In the genomic region with DNA sequence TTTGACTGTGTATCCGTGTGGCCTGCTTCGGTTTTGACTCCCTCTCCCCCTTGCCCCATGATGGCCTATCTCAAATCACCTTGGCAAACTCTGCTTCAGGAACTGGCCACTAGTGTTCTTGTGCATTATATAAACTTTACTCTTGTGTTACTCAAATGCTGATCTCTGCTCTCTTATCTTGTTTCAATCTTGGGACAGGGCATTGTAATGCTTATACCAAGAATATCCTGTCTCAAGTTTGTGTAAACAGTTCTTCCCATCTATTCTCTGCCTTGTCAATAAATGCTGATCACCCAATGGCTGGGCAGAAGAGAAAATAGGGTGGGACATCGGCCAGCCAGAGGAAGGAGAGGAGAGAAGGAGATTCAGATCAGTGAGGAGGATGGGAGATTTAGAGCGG, we compare ENCODE assay signal across 16 mouse cellular contexts. TPM values are rescaled to one million over a fixed set of nuclear protein-coding genes. Genes with fewer than 3 reads are reported as not detected.
"Had no signal": no experiment of that assay in that cellular context is flagged by ENCODE, and none has a peak within 500 bp of the region (broad histone marks: within the 10 kb centered on the region; RNA-seq: fewer than 3 reads in every experiment).

No protein-coding gene starts in this region.

- H3K27ac ChIP-seq: hindbrain, postnatal 0 days; kidney, embryonic 15.5 days; limb, embryonic 12.5 days; liver, embryonic 13.5 days; macrophage had no signal

- H3K4me2 ChIP-seq: kidney, embryonic 15.5 days; limb, embryonic 12.5 days; liver, embryonic 13.5 days; midbrain, embryonic 11.5 days had no signal

- DNase-seq: kidney, adult 18-20 months; kidney, postnatal 14 days; liver; liver, embryonic 13.5 days; liver, postnatal 0 days; right cerebral cortex, adult 18-20 months; spleen, adult 18-20 months; thymus, adult 18-20 months; thymus, postnatal 25 days had no signal

- H3K27me3 ChIP-seq: kidney, embryonic 15.5 days; limb, embryonic 12.5 days; liver, embryonic 13.5 days; megakaryocyte, embryonic 14.5 days had no signal

- H3K9me3 ChIP-seq: kidney, embryonic 15.5 days; limb, embryonic 12.5 days; liver, embryonic 13.5 days; megakaryocyte, embryonic 14.5 days had no signal

- H3K36me3 ChIP-seq: liver, embryonic 13.5 days had no signal

- ATAC-seq: hindbrain, postnatal 0 days; liver, postnatal 0 days; midbrain, embryonic 16.5 days had no signal

- H3K4me3 ChIP-seq: kidney, embryonic 15.5 days; limb, embryonic 12.5 days; liver, embryonic 13.5 days; megakaryocyte, embryonic 14.5 days had no signal

- H3K9ac ChIP-seq: kidney, embryonic 15.5 days; limb, embryonic 12.5 days; liver, embryonic 13.5 days; liver, postnatal 0 days had no signal

RNA-seq across cellular contexts. Expression of a gene that starts 37.2 kb away (rescaled TPM):
- polyA plus RNA-seq: liver, postnatal 0 days; macrophage had no signal
